Mouse (Mus musculus): ENCODE data around the gene Mccc2. TPM values are rescaled to one million over a fixed set of nuclear protein-coding genes. Genes with fewer than 3 reads are reported as not detected.

Gene Mccc2
- total and polyA plus RNA-seq, 3 experiments, result 19.0 to 22.3 (median 19.5) TPM

- Histone ChIP-seq H3K4me1 (ENCODE audit: control insufficient read depth in 1 of 2, insufficient read depth in 2 of 2) (peaks cover 3 to 5% of the 10 kb centered on the region in 2 experiments; a peak in 2 of 4 replicates), H3K9ac (ENCODE audit: insufficient read depth, low read depth) (no peak overlapping the region), H3K79me2 (replicated peaks; ENCODE audit: control insufficient read depth, extremely low read depth, insufficient read depth, poor library complexity, severe bottlenecking) (no peaks in the 10 kb centered on the region), H3K9me3 (replicated peaks; ENCODE audit: low read length) (peaks cover 5% of the 10 kb centered on the region), H3K27me3 (replicated peaks) (no peaks in the 10 kb centered on the region), H3K4me3 (replicated peaks in 1 of 3; ENCODE audit: low read depth in 2 of 3, low read length in 2 of 3, poor library complexity in 1 of 3) (no peak overlapping the region), H3K27ac (ENCODE audit: insufficient read depth, low read depth) (no peak overlapping the region), H3K4me2 (ENCODE audit: insufficient read depth, low read depth, poor library complexity, severe bottlenecking) (no peak overlapping the region), H3K36me3 (replicated peaks in 1 of 2; ENCODE audit: control insufficient read depth in 1 of 2, insufficient read depth in 1 of 2, low read length in 1 of 2) (no peaks in the 10 kb centered on the region)
- no peak for DNase-seq (ENCODE audit: extremely low read depth)
- TF ChIP-seq NRF1 (IDR thresholded peaks at IDR 0.05; ENCODE audit: low read depth, low read length), result no peak
- no peak for TF ChIP-seq ZMIZ1 (IDR thresholded peaks at IDR 0.05; ENCODE audit: low read depth, low read length)
- TF ChIP-seq E2F4 (IDR thresholded peaks at IDR 0.05; ENCODE audit: insufficient replicate concordance, low read depth, low read length), result no peak
- TF ChIP-seq CHD2 (IDR thresholded peaks at IDR 0.05; ENCODE audit: low read length), result no peak
- TF ChIP-seq MAZ (IDR thresholded peaks at IDR 0.05; ENCODE audit: low read depth, low read length), result no peak
- TF ChIP-seq ZNF384 (IDR thresholded peaks at IDR 0.05; ENCODE audit: low read depth, low read length), result no peak
- no peak for TF ChIP-seq ELF1 (IDR thresholded peaks at IDR 0.05; ENCODE audit: low read depth, low read length)
- no peak for TF ChIP-seq GABPA (IDR thresholded peaks at IDR 0.05; ENCODE audit: insufficient replicate concordance, low read depth, low read length)
- TF ChIP-seq CHD1 (IDR thresholded peaks at IDR 0.05; ENCODE audit: low read depth, low read length), result no peak
- TF ChIP-seq TCF12 (IDR thresholded peaks at IDR 0.05; ENCODE audit: low read depth, low read length), result no peak
- TF ChIP-seq RCOR1 (conservative IDR thresholded peaks at IDR 0.05; ENCODE audit: low read depth, low read length), result no peak
- no peak for TF ChIP-seq ZC3H11A (IDR thresholded peaks at IDR 0.05; ENCODE audit: low read depth, low read length)
- no peak for TF ChIP-seq TBP (conservative IDR thresholded peaks at IDR 0.05; ENCODE audit: low read depth, low read length)
- no peak for TF ChIP-seq BHLHE40 (IDR thresholded peaks at IDR 0.05; ENCODE audit: low read depth, low read length)
- TF ChIP-seq MYC (IDR thresholded peaks at IDR 0.05; ENCODE audit: low read depth, low read length), result no peak
- TF ChIP-seq JUN (IDR thresholded peaks at IDR 0.05; ENCODE audit: insufficient read depth, low read depth, low read length), result no peak
- TF ChIP-seq PAX5 (IDR thresholded peaks at IDR 0.05; ENCODE audit: low read length), result no peak
- no peak for TF ChIP-seq MAFK (IDR thresholded peaks at IDR 0.05; ENCODE audit: insufficient replicate concordance, low read length)
- no peak for TF ChIP-seq SMC3 (IDR thresholded peaks at IDR 0.05; ENCODE audit: low read depth, low read length)
- no peak for TF ChIP-seq HCFC1 (IDR thresholded peaks at IDR 0.05; ENCODE audit: low read depth, low read length)
- dilution Hi-C loops (cut with MboI; ENCODE audit: extremely low pct_ligation_motif_present, extremely low pct_unique_long_range_greater_than_20kb, low sequenced_read_pairs), result no loop called here
- in situ Hi-C loops (cut with MboI; ENCODE audit: low pct_ligation_motif_present, low pct_unique_long_range_greater_than_20kb, low sequenced_read_pairs), result no loop called here
These were observed 89.2 kb downstream of the Mccc2 start for GRCm38 (mm10) chr13:99926249-99926648.

- H3K36me3 ChIP-seq (replicated peaks in 1 of 2; ENCODE audit: control insufficient read depth in 1 of 2, insufficient read depth in 1 of 2, low read length in 1 of 2), result no peaks in the 10 kb centered on the region
- no peaks in the 10 kb centered on the region for H3K4me1 ChIP-seq (ENCODE audit: control insufficient read depth in 1 of 2, insufficient read depth in 2 of 2)
- no peak overlapping the region for H3K4me3 ChIP-seq (replicated peaks in 1 of 3; ENCODE audit: low read depth in 2 of 3, low read length in 2 of 3, poor library complexity in 1 of 3)
- no peak overlapping the region for H3K27ac ChIP-seq (ENCODE audit: insufficient read depth, low read depth)
- in situ Hi-C loops (cut with MboI; ENCODE audit: low pct_ligation_motif_present, low pct_unique_long_range_greater_than_20kb, low sequenced_read_pairs) (no loop called here), dilution Hi-C loops (cut with MboI; ENCODE audit: extremely low pct_ligation_motif_present, extremely low pct_unique_long_range_greater_than_20kb, low sequenced_read_pairs) (no loop called here)
- no peaks in the 10 kb centered on the region for H3K79me2 ChIP-seq (replicated peaks; ENCODE audit: control insufficient read depth, extremely low read depth, insufficient read depth, poor library complexity, severe bottlenecking)
- DNase-seq (ENCODE audit: extremely low read depth), result no peak
- no peaks in the 10 kb centered on the region for H3K27me3 ChIP-seq (replicated peaks)
- TF ChIP-seq UBTF (IDR thresholded peaks at IDR 0.05; ENCODE audit: low read depth, low read length) (no peak), ZC3H11A (IDR thresholded peaks at IDR 0.05; ENCODE audit: low read depth, low read length) (no peak), EP300 (IDR thresholded peaks at IDR 0.05; ENCODE audit: low read length) (no peak), POLR2AphosphoS2 (IDR thresholded peaks at IDR 0.05; ENCODE audit: low read depth, low read length) (no peak), ELF1 (IDR thresholded peaks at IDR 0.05; ENCODE audit: low read depth, low read length) (no peak), PAX5 (IDR thresholded peaks at IDR 0.05; ENCODE audit: low read length) (no peak), RCOR1 (conservative IDR thresholded peaks at IDR 0.05; ENCODE audit: low read depth, low read length) (no peak), SIN3A (IDR thresholded peaks at IDR 0.05; ENCODE audit: low read length) (no peak), CHD2 (IDR thresholded peaks at IDR 0.05; ENCODE audit: low read length) (no peak), RAD21 (IDR thresholded peaks at IDR 0.05; ENCODE audit: low read depth, low read length) (no peak), TBP (conservative IDR thresholded peaks at IDR 0.05; ENCODE audit: low read depth, low read length) (no peak), ETS1 (conservative IDR thresholded peaks at IDR 0.05; ENCODE audit: low read depth, low read length) (no peak), MEF2A (IDR thresholded peaks at IDR 0.05; ENCODE audit: borderline replicate concordance, low read depth, low read length) (no peak), NRF1 (IDR thresholded peaks at IDR 0.05; ENCODE audit: low read depth, low read length) (no peak), ZMIZ1 (IDR thresholded peaks at IDR 0.05; ENCODE audit: low read depth, low read length) (no peak), E2F4 (IDR thresholded peaks at IDR 0.05; ENCODE audit: insufficient replicate concordance, low read depth, low read length) (no peak), MYC (IDR thresholded peaks at IDR 0.05; ENCODE audit: low read depth, low read length) (no peak), HCFC1 (IDR thresholded peaks at IDR 0.05; ENCODE audit: low read depth, low read length) (no peak), MXI1 (IDR thresholded peaks at IDR 0.05; ENCODE audit: low read depth, low read length) (no peak), NELFE (IDR thresholded peaks at IDR 0.05; ENCODE audit: low read depth, low read length) (no peak)
- H3K9me3 ChIP-seq (replicated peaks; ENCODE audit: low read length), result no peaks in the 10 kb centered on the region
- no peak overlapping the region for H3K9ac ChIP-seq (ENCODE audit: insufficient read depth, low read depth)
- H3K4me2 ChIP-seq (ENCODE audit: insufficient read depth, low read depth, poor library complexity, severe bottlenecking), result no peak overlapping the region
These were observed 99.8 kb downstream of the Mccc2 start for GRCm38 (mm10) chr13:99915632-99916031.
